Mouse (Mus musculus) forebrain, embryonic 16.5 days (tissue): ENCODE results near the gene Hpgds. TPM values are rescaled to one million over a fixed set of nuclear protein-coding genes. Genes with fewer than 3 reads are reported as not detected.
A peak's percentile ranks its signal among the peaks of the same experiment; 100 is the strongest.

ENCODE experiments used
- ATAC-seq: fragments of 200-750 bp; cut with Nextera tagmentation; 2 replicates; pipeline ENCODE4 v1.8.0; 2017; ENCODE audit warnings: mild to moderate bottlenecking, moderate library complexity
- H3K27ac ChIP-seq: fragments of 300-500 bp; sonication (generic); 2 replicates; pipeline ENCODE4 v1.5.1; 2014; ENCODE audit warnings: low read length, control low read depth
- H3K27me3 ChIP-seq: fragments of 300-500 bp; sonication (generic); replicated peaks from 2 replicates; pipeline ENCODE4 v1.6.1; 2014; ENCODE audit warnings: low read length; ENCODE audit not compliant: control insufficient read depth, insufficient read depth
- H3K36me3 ChIP-seq: fragments of 300-500 bp; sonication (generic); 2 replicates; pipeline ENCODE4 v1.6.1; 2014; ENCODE audit not compliant: control insufficient read depth, insufficient read depth
- H3K4me1 ChIP-seq: fragments of 300-500 bp; sonication (generic); replicated peaks from 2 replicates; pipeline ENCODE4 v1.6.1; 2014; ENCODE audit warnings: low read length; ENCODE audit not compliant: control insufficient read depth, insufficient read depth
- H3K4me2 ChIP-seq: fragments of 300-500 bp; sonication (generic); 2 replicates; pipeline ENCODE4 v1.6.1; 2014; ENCODE audit warnings: mild to moderate bottlenecking, low read length, control low read depth
- H3K4me3 ChIP-seq: fragments of 300-500 bp; sonication (generic); replicated peaks from 2 replicates; pipeline ENCODE4 v1.5.1; 2014; ENCODE audit warnings: mild to moderate bottlenecking, low read length, control low read depth
- H3K9ac ChIP-seq: fragments of 300-500 bp; sonication (generic); replicated peaks from 2 replicates; pipeline ENCODE4 v1.6.1; 2014; ENCODE audit warnings: low read depth, low read length, control low read depth
- H3K9me3 ChIP-seq: fragments of 300-500 bp; sonication (generic); 2 replicates; pipeline ENCODE4 v1.6.1; 2016; ENCODE audit warnings: low read length; ENCODE audit not compliant: control insufficient read depth
- WGBS: fragments of 180-500 bp; shearing (Covaris S2); extraction: QIAGEN DNeasy Blood & Tissue Kit; methylation state at CpG from one replicate; pipeline ENCODE4 v1.1.7; 2014; 5-methylcytosine and 5-hydroxymethylcytosine counted together
- polyA plus RNA-seq: library from polyadenylated mRNA; unstranded; fragments of >200 nt; fragmentation: Nextera tagmentation; extraction: Ambion mirVana; gene quantifications from 2 replicates; pipeline ENCODE4 v1.2.1, GENCODE M21; 2015

Gene Hpgds
- polyA plus RNA-seq, result 2.7 and 5.1 TPM in 2 replicates

DNA sequence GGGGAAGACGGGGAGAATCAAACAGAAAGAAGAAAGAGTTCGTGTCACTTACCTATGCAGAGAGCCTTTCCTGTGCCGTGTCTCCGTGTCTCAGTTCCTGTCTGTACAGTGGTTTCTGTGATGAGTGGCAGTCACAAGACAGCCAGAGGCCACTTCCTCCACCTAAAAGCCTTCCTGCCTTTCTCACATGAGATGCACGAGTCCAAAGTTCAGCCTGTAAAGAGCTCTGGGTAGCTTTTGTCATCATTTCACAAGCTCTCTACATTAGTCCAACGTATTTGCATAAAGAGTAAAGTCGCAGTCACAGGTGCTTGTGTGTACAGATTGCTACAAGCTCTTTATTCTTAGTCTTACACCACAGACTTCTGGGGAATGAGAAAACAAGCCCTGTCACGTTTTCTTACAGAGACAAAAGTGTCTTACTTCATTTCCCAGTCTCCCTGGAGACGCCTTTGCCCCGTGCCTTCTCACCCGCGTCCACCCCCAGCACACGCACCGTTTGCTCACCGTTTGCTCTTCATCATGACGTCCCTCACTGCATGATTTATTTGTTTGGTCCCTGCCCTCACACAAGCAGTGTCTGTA, at the start of gene Hpgds:
TSS of gene Hpgds (minus strand) at position 288 of the 585 bp plus-strand sequence.
- Histone ChIP-seq H3K4me2 (peak within 1 kb of the TSS; percentile 7; the same call in 1 of the 2 replicates), H3K9ac (no peak within 1 kb of the TSS), H3K27me3 (no peaks in the 10 kb centered on the region), H3K27ac (no peak within 1 kb of the TSS), H3K4me3 (no peak within 1 kb of the TSS), H3K4me1 (peaks cover 7% of the 10 kb centered on the region; the same call in 1 of the 2 replicates), H3K36me3 (no peaks in the 10 kb centered on the region), H3K9me3 (no peaks in the 10 kb centered on the region)
- ATAC-seq, result 0 out of 2 replicates have a peak, but pooled peaks have one; percentile 15
- 32% methylated on average over 16 of the region's 16 CpGs for WGBS

DNA sequence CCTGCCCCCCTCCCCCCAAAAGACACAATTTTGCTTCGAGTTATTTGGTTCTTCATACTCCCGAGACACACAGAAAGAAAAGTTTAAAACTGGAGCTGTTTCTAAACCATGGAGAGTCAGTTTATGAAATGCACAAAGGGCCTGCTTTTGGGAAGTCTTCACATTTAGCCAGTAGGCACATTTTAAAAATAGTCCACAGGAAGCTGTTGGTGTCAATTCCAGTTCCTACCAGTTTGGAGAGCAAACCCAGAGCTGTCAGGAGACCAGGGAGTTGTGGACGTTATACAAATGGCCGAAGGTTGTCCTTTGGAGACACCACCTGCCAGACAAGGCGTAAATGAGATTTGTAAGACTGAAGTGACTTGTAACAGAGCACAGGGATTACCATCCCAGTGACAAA, 20.3 kb upstream of the Hpgds start:
- no peaks in the 10 kb centered on the region for H3K36me3 ChIP-seq
- ATAC-seq, result no peak
- whole genome bisulfite sequencing, result 74% methylated on average over 5 of the region's 5 CpGs
- H3K9ac ChIP-seq, result no peak overlapping the region
- H3K4me1 ChIP-seq, result no peaks in the 10 kb centered on the region
- H3K27ac ChIP-seq, result no peak overlapping the region
- H3K9me3 ChIP-seq, result no peaks in the 10 kb centered on the region
- H3K27me3 ChIP-seq, result no peaks in the 10 kb centered on the region
- H3K4me3 ChIP-seq, result no peak overlapping the region
- H3K4me2 ChIP-seq, result no peak overlapping the region

DNA sequence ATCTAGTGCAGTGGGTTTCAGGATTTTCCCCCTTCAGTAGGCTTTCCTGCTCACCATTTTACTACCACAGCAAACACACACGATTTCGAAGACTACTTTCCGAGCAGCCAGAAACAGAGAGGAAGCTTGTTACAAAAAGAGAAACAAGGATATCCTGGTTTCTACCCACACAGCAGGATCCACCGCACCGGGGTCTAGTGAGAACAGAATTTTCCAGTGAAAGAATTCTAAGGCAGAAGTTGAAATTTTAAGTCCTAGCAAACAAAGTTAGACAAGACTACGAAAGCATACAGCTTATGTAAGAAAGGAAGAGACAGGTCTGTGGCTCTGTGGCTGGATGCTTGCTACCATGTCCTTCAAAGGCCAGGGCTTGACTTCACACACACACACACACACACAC, 19.4 kb upstream of the Hpgds start:
- Histone ChIP-seq H3K27me3 (no peaks in the 10 kb centered on the region), H3K9ac (no peak overlapping the region), H3K4me2 (no peak overlapping the region), H3K27ac (no peak overlapping the region), H3K4me3 (no peak overlapping the region), H3K4me1 (no peaks in the 10 kb centered on the region), H3K36me3 (no peaks in the 10 kb centered on the region), H3K9me3 (no peaks in the 10 kb centered on the region)
- WGBS, result 85% methylated on average over 6 of the region's 6 CpGs
- no peak for ATAC-seq

DNA sequence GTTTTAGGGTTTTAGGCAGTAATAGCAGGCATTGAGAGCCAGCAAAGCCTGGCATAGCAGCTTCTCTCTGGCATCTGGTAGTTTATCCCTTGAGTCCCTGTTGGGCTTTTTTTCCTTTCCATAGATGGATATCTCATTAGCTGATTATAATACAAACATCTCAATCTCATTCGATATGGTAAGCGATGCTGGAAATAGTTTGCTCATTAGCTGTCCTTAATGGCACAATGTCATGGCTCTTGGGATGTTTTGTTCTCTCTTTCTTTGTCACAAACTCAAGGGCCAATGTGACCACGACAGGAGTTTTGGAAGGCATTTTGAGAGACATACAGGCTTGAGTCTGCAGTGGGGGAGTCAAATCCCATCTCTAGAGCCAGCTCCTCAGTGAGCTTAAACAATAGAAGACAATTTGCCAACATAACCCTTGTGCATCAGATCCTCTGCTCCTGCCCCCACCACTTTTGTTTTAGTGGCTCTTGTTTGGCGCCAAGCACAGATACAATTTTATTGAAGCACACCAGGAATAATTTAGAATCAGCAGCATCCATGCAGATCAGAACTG, 14.8 kb upstream of the Hpgds start:
- no peaks in the 10 kb centered on the region for H3K9me3 ChIP-seq
- no peaks in the 10 kb centered on the region for H3K4me1 ChIP-seq
- H3K9ac ChIP-seq, result no peak overlapping the region
- no peak for ATAC-seq
- H3K4me3 ChIP-seq, result no peak overlapping the region
- no peak overlapping the region for H3K4me2 ChIP-seq
- no peaks in the 10 kb centered on the region for H3K36me3 ChIP-seq
- no peaks in the 10 kb centered on the region for H3K27me3 ChIP-seq
- 37% methylated on average over 4 of the region's 4 CpGs for WGBS
- H3K27ac ChIP-seq, result no peak overlapping the region

DNA sequence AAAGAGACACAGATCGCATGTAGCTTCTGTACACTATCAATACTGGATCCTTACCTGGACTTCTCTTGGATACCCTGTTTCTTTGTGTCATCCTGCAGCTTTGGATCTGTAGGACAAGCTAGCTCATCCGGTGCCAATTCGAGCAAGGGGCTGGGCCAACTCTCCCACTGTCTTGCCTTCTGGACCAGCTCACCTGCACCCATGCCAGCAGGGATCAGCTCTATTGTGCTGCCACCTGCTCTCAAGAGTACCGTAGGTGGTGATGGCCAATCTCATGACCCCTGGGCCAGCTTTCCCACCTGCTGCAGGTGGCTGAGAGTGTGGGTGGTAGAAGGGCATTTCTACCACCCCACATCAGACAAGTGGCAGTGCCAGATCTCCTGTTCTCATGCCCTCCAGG, 12.3 kb upstream of the Hpgds start:
- Histone ChIP-seq H3K9me3 (no peaks in the 10 kb centered on the region), H3K9ac (no peak overlapping the region), H3K4me2 (no peak overlapping the region), H3K4me3 (no peak overlapping the region), H3K36me3 (no peaks in the 10 kb centered on the region), H3K27me3 (no peaks in the 10 kb centered on the region), H3K27ac (no peak overlapping the region), H3K4me1 (no peaks in the 10 kb centered on the region)
- 95% methylated on average over 4 of the region's 4 CpGs for WGBS
- no peak for ATAC-seq

DNA sequence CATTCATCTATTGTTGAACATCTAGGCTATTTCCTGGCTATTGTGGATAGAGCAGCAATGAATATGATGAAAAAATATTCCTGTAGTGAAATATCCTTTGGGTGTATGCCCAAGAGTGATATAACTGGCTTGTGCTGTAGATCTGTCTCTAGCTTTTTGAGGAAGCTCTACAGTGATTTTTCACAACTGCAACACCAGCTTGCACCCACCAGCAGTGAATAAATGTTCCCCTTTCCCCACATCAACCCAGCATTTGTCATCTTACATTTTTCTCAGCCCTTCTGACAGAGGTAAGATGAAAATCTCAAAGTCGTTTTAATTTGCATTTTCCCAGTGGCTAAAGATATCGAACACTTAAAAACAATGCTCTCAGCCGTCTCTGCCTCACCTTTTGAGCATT, 8.9 kb upstream of the Hpgds start:
- 78% methylated on average over 3 of the region's 3 CpGs for WGBS
- H3K4me3 ChIP-seq, result no peak overlapping the region
- no peak overlapping the region for H3K4me2 ChIP-seq
- H3K9me3 ChIP-seq, result no peaks in the 10 kb centered on the region
- no peaks in the 10 kb centered on the region for H3K36me3 ChIP-seq
- H3K27ac ChIP-seq, result no peak overlapping the region
- no peak for ATAC-seq
- H3K9ac ChIP-seq, result no peak overlapping the region
- no peaks in the 10 kb centered on the region for H3K27me3 ChIP-seq
- no peaks in the 10 kb centered on the region for H3K4me1 ChIP-seq

DNA sequence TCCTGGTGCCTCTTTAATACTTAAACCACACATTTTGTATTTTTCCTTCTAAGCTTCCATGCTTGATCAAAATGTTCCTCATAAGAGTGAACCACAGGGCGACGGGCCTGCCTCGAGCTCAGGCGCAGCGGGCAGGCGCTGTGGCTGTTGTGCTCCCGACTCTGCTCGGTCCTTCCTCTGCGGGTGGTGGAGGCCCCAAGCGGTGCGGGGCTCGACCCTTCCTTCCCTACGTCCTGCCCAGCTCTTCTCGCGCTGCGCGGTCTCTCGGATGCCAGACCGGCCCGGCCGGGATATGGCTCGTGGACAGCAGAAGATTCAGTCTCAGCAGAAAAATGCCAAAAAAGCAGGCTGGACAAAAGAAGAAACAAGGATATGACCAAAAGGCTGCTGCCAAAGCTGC, 6.0 kb upstream of the Hpgds start:
- Histone ChIP-seq H3K4me1 (no peaks in the 10 kb centered on the region), H3K9me3 (no peaks in the 10 kb centered on the region), H3K27me3 (no peaks in the 10 kb centered on the region), H3K36me3 (no peaks in the 10 kb centered on the region), H3K4me2 (no peak overlapping the region), H3K27ac (no peak overlapping the region), H3K4me3 (no peak overlapping the region), H3K9ac (no peak overlapping the region)
- 14% methylated on average over 22 of the region's 22 CpGs for WGBS
- ATAC-seq, result no peak

DNA sequence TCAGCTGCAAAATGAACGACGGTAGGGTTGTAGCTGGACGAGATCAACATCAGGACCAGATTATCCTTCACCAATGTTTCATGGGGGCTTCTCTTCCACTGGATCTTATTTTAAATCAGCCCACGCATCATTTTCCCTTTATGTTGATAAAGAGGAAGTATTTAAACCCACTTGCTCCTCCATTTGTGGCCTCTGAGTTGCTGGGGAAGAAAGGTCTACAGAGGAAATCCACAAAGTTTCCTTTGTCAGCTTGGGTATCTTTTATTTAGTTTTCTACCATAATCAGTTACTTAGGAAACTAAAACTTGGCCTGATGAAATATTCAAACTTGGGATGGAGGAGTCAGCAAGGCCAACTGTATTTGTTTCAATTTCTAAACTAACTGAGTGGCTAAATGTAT, 1.7 kb upstream of the Hpgds start:
- H3K27ac ChIP-seq, result no peak overlapping the region
- WGBS, result 95% methylated on average over 4 of the region's 4 CpGs
- no peak overlapping the region for H3K4me3 ChIP-seq
- no peak for ATAC-seq
- H3K4me1 ChIP-seq, result peaks cover 5% of the 10 kb centered on the region; the same call in 1 of the 2 replicates
- no peaks in the 10 kb centered on the region for H3K27me3 ChIP-seq
- H3K36me3 ChIP-seq, result no peaks in the 10 kb centered on the region
- no peak overlapping the region for H3K9ac ChIP-seq
- no peaks in the 10 kb centered on the region for H3K9me3 ChIP-seq
- no peak overlapping the region for H3K4me2 ChIP-seq

DNA sequence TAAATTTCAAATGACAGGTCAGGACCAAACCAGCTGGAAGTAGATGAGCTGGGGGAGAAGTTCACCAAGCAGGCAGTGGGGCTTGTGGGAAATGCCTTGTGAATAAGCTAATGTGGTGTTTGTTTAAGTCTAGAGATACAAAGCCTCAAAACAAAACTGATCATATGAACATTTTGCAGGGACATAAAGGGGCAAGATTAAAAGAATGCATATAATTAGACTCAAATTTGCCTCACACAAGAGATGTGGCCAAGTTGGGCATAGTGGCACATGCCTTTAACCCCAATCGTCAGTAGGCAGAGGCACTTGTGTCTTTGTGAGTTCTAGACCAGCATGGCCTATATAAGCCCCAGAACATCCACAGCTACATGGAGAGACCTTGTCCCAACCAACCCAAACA, 2.4 kb downstream of the Hpgds start:
- H3K27ac ChIP-seq, result no peak overlapping the region
- peaks cover 14% of the 10 kb centered on the region for H3K4me1 ChIP-seq
- H3K4me3 ChIP-seq, result no peak overlapping the region
- no peaks in the 10 kb centered on the region for H3K36me3 ChIP-seq
- H3K9me3 ChIP-seq, result no peaks in the 10 kb centered on the region
- no peaks in the 10 kb centered on the region for H3K27me3 ChIP-seq
- H3K4me2 ChIP-seq, result no peak overlapping the region
- WGBS, result 88% methylated on average over 1 of the region's 1 CpGs
- no peak overlapping the region for H3K9ac ChIP-seq
- no peak for ATAC-seq
